Mouse (Mus musculus): ENCODE results near the gene Kif2c. TPM values are rescaled to one million over a fixed set of nuclear protein-coding genes. Genes with fewer than 3 reads are reported as not detected.

The Kif2c gene
- polyA plus RNA-seq (2016; fragmentation: Nextera tagmentation; extraction: Ambion mirVana) = 107 and 113 TPM in 2 replicates

- WGBS = 1% methylated on average over 42 of the region's 42 CpGs
- Histone ChIP-seq H3K9me3 (replicated peaks) (no peaks in the 10 kb centered on the region), H3K27ac (replicated peaks) (peak within 1 kb of the TSS; percentile 90), H3K36me3 (peaks cover 35% of the 10 kb centered on the region), H3K4me1 (peaks cover 23% of the 10 kb centered on the region), H3K4me3 (peak within 1 kb of the TSS; percentile 78), H3K27me3 (ENCODE audit: low read depth, poor library complexity, severe bottlenecking) (no peaks in the 10 kb centered on the region)
- peak; percentile 90 for DNase-seq (ENCODE audit: low spot score)
Measured at GRCm38 (mm10) chr4:117181863-117182758, at the start of gene Kif2c. Kif2c (minus strand) TSS chr4:117182639.

DNA sequence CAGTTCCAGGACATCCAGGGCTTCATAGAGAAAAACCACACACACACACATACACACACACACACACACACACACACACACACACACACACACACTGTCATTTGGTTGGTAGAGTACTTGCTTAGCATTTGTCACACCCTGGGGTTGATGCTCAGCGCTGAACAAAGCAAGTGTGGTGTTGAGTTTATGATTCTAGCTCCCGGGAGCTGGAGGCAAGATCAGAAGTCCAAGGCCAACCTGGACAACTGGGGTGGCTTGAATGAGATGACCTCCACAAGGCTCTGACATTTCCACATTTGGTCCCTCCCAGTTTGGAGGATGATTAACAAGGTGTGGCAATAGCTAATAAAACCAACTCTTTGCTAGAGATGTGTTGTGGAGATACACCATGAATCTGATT, 48.8 kb upstream of the Kif2c start:
- H3K36me3 ChIP-seq = no peaks in the 10 kb centered on the region
- WGBS = 87% methylated on average over 2 of the region's 2 CpGs
- no peaks in the 10 kb centered on the region; the same call in 1 of the 2 replicates for H3K27me3 ChIP-seq (ENCODE audit: low read depth, poor library complexity, severe bottlenecking)
- no peak for DNase-seq (ENCODE audit: low spot score)
- no peaks in the 10 kb centered on the region for H3K9me3 ChIP-seq (replicated peaks)
- H3K4me3 ChIP-seq = no peak overlapping the region
- H3K4me1 ChIP-seq = 0 out of 2 replicates have a peak, but pooled peaks cover 3% of the 10 kb centered on the region
- H3K27ac ChIP-seq (replicated peaks) = no peak overlapping the region

- DNase-seq (ENCODE audit: low spot score) = no peak
- 49% methylated on average over 10 of the region's 10 CpGs for WGBS
- H3K36me3 ChIP-seq = no peaks in the 10 kb centered on the region
- H3K27ac ChIP-seq (replicated peaks) = no peak overlapping the region
- no peak overlapping the region for H3K4me3 ChIP-seq
- no peaks in the 10 kb centered on the region for H3K9me3 ChIP-seq (replicated peaks)
- H3K4me1 ChIP-seq = 0 out of 2 replicates have a peak, but pooled peaks cover 3% of the 10 kb centered on the region
- no peaks in the 10 kb centered on the region; the same call in 1 of the 2 replicates for H3K27me3 ChIP-seq (ENCODE audit: low read depth, poor library complexity, severe bottlenecking)
Measured at GRCm38 (mm10) chr4:117230331-117230730, 47.9 kb upstream of the Kif2c start.

- 76% methylated on average over 15 of the region's 15 CpGs for WGBS
- Histone ChIP-seq H3K27ac (replicated peaks) (0 out of 2 replicates have a peak overlapping the region, but pooled peaks have one; percentile 33), H3K4me3 (no peak overlapping the region), H3K4me1 (0 out of 2 replicates have a peak, but pooled peaks cover 3% of the 10 kb centered on the region), H3K36me3 (no peaks in the 10 kb centered on the region), H3K9me3 (replicated peaks) (no peaks in the 10 kb centered on the region), H3K27me3 (ENCODE audit: low read depth, poor library complexity, severe bottlenecking) (no peaks in the 10 kb centered on the region; the same call in 1 of the 2 replicates)
- no peak for DNase-seq (ENCODE audit: low spot score)
Measured at GRCm38 (mm10) chr4:117229590-117229989, 47.2 kb upstream of the Kif2c start.

- Histone ChIP-seq H3K27ac (replicated peaks) (no peak overlapping the region), H3K4me1 (0 out of 2 replicates have a peak, but pooled peaks cover 3% of the 10 kb centered on the region), H3K27me3 (ENCODE audit: low read depth, poor library complexity, severe bottlenecking) (no peaks in the 10 kb centered on the region; the same call in 1 of the 2 replicates), H3K36me3 (no peaks in the 10 kb centered on the region), H3K9me3 (replicated peaks) (no peaks in the 10 kb centered on the region), H3K4me3 (no peak overlapping the region)
- no peak for DNase-seq (ENCODE audit: low spot score)
Measured at GRCm38 (mm10) chr4:117225250-117225649, 42.8 kb upstream of the Kif2c start.

- no peaks in the 10 kb centered on the region for H3K27me3 ChIP-seq (ENCODE audit: low read depth, poor library complexity, severe bottlenecking)
- H3K9me3 ChIP-seq (replicated peaks) = no peaks in the 10 kb centered on the region
- no peaks in the 10 kb centered on the region for H3K4me1 ChIP-seq
- H3K4me3 ChIP-seq = no peak overlapping the region
- no peak overlapping the region for H3K27ac ChIP-seq (replicated peaks)
- no peaks in the 10 kb centered on the region for H3K36me3 ChIP-seq
- no peak for DNase-seq (ENCODE audit: low spot score)
- WGBS = 84% methylated on average over 8 of the region's 8 CpGs
Measured at GRCm38 (mm10) chr4:117224122-117224521, 41.7 kb upstream of the Kif2c start.

- H3K4me1 ChIP-seq = no peaks in the 10 kb centered on the region
- H3K9me3 ChIP-seq (replicated peaks) = no peaks in the 10 kb centered on the region
- no peaks in the 10 kb centered on the region for H3K27me3 ChIP-seq (ENCODE audit: low read depth, poor library complexity, severe bottlenecking)
- no peak for DNase-seq (ENCODE audit: low spot score)
- H3K4me3 ChIP-seq = no peak overlapping the region
- H3K36me3 ChIP-seq = no peaks in the 10 kb centered on the region
- WGBS = 69% methylated on average over 5 of the region's 5 CpGs
- H3K27ac ChIP-seq (replicated peaks) = no peak overlapping the region
Measured at GRCm38 (mm10) chr4:117223001-117223400, 40.6 kb upstream of the Kif2c start.

DNA sequence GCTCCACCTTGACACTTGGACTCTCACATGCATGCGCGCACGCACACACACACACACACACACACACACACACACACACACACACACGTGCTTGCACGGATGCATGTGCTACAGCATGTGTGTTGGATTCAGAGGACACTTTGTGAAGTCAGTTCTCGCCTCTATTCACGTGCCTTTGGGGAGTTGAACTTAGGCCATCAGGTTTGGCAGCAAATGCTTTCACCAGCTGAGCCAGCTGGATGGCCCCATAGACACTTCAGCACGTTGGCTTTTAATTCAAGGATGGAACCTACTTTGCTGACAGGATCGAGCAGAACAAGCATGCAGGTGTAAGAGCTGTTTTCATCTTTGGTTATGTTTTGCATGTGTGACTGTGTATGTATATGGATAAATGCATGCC, 39.4 kb upstream of the Kif2c start:
- no peak for DNase-seq (ENCODE audit: low spot score)
- WGBS = 87% methylated on average over 9 of the region's 9 CpGs
- Histone ChIP-seq H3K4me3 (no peak overlapping the region), H3K36me3 (no peaks in the 10 kb centered on the region), H3K4me1 (no peaks in the 10 kb centered on the region), H3K9me3 (replicated peaks) (no peaks in the 10 kb centered on the region), H3K27me3 (ENCODE audit: low read depth, poor library complexity, severe bottlenecking) (no peaks in the 10 kb centered on the region), H3K27ac (replicated peaks) (no peak overlapping the region)

DNA sequence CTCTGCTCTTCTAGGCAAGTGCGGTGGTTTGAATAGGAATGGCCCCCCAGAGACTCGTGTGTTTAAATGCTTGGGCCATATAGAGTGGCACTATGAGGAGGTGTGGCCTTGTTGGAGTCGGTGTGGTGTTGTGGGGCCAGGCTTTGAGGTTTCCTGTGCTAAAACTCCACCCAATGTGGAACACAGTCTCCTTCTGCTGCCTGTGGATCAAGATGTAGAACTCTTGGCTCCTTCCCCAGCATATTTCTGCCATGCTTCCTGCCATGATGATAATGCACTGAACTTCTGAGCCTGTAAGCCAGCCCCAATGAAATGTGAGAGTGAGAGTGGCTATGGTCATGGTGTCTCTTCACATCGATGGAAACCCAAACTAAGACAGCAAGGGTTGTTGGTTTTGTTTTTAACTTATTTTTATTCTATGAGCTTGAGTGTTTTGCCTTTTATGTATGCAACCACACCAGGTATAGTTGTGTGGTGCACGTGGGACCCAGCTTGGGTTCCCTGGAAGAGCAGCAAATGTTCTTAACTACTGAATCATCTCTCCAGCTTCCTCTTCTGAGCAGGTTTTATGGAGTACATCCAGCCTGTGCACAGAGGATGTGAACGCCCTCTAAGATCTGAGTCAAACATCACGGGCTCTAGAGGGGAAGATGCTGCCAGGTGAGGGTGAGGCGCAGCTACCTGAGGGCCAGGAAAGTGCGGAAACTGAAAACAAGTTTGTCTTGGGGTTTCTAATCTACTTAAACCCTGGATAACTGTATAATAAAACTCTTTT, 38.5 kb upstream of the Kif2c start:
- H3K36me3 ChIP-seq = no peaks in the 10 kb centered on the region
- H3K27ac ChIP-seq (replicated peaks) = no peak overlapping the region
- H3K4me1 ChIP-seq = no peaks in the 10 kb centered on the region
- 82% methylated on average over 9 of the region's 9 CpGs for WGBS
- no peaks in the 10 kb centered on the region for H3K27me3 ChIP-seq (ENCODE audit: low read depth, poor library complexity, severe bottlenecking)
- H3K4me3 ChIP-seq = no peak overlapping the region
- DNase-seq (ENCODE audit: low spot score) = no peak
- no peaks in the 10 kb centered on the region for H3K9me3 ChIP-seq (replicated peaks)

- Histone ChIP-seq H3K4me1 (0 out of 2 replicates have a peak, but pooled peaks cover 4% of the 10 kb centered on the region), H3K4me3 (no peak overlapping the region), H3K27ac (replicated peaks) (no peak overlapping the region), H3K9me3 (replicated peaks) (no peaks in the 10 kb centered on the region), H3K36me3 (no peaks in the 10 kb centered on the region), H3K27me3 (ENCODE audit: low read depth, poor library complexity, severe bottlenecking) (no peaks in the 10 kb centered on the region)
- 44% methylated on average over 10 of the region's 10 CpGs for WGBS
- DNase-seq (ENCODE audit: low spot score) = peak; percentile 62
Measured at GRCm38 (mm10) chr4:117218517-117219219, 36.2 kb upstream of the Kif2c start.

DNA sequence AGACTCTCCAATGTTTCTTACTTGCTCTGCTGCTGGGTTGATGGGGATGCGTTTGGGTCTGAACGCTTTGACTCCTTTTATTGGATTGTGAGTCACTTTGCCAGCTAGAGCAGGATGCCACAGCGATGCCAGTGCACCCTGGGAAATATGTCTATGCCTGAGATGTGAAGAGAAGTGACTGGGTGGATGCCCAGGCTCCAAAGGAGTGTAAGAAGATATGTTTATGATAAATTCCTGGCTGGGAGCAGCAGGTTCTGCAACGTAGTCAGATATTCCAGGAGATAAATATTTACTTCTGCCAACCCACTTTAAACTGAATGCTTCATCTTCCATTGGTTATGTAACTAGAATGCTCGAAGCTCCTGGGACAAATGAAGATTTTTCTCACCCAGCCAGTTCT, 34.6 kb upstream of the Kif2c start:
- no peak for DNase-seq (ENCODE audit: low spot score)
- Histone ChIP-seq H3K4me3 (no peak overlapping the region), H3K4me1 (peaks cover 8% of the 10 kb centered on the region; the same call in 1 of the 2 replicates), H3K27me3 (ENCODE audit: low read depth, poor library complexity, severe bottlenecking) (no peaks in the 10 kb centered on the region), H3K27ac (replicated peaks) (no peak overlapping the region), H3K36me3 (no peaks in the 10 kb centered on the region), H3K9me3 (replicated peaks) (no peaks in the 10 kb centered on the region)
- WGBS = 79% methylated on average over 5 of the region's 5 CpGs

- DNase-seq (ENCODE audit: low spot score) = no peak
- peaks cover 4% of the 10 kb centered on the region; the same call in 1 of the 2 replicates for H3K27me3 ChIP-seq (ENCODE audit: low read depth, poor library complexity, severe bottlenecking)
- H3K4me1 ChIP-seq = peaks cover 14% of the 10 kb centered on the region
- H3K27ac ChIP-seq (replicated peaks) = no peak overlapping the region
- H3K9me3 ChIP-seq (replicated peaks) = no peaks in the 10 kb centered on the region
- WGBS = 79% methylated on average over 6 of the region's 6 CpGs
- no peak overlapping the region for H3K4me3 ChIP-seq
- H3K36me3 ChIP-seq = no peaks in the 10 kb centered on the region
Measured at GRCm38 (mm10) chr4:117214250-117214649, 31.8 kb upstream of the Kif2c start.

All from midbrain, embryonic 10.5 days (tissue).